Mouse (Mus musculus) small intestine, adult 2 months (tissue): Measurements from ENCODE around the gene Schip1.

Experiments used
- CTCF ChIP-seq: fragments of 200-500 bp; IDR thresholded peaks from 2 replicates; pipeline ENCODE4 v1.5.1; 2012; ENCODE audit warnings: low read depth, mild to moderate bottlenecking, control low read depth, inconsistent platforms, low read length, moderate library complexity, mixed read lengths; ENCODE audit not compliant: insufficient replicate concordance, insufficient read length; ENCODE audit errors: extremely low read depth
- POLR2A ChIP-seq: fragments of 200-500 bp; IDR thresholded peaks from 2 replicates; pipeline ENCODE4 v1.6.1; 2012; ENCODE audit warnings: low read depth, mild to moderate bottlenecking, control low read depth, inconsistent platforms, low read length, moderate library complexity

DNA sequence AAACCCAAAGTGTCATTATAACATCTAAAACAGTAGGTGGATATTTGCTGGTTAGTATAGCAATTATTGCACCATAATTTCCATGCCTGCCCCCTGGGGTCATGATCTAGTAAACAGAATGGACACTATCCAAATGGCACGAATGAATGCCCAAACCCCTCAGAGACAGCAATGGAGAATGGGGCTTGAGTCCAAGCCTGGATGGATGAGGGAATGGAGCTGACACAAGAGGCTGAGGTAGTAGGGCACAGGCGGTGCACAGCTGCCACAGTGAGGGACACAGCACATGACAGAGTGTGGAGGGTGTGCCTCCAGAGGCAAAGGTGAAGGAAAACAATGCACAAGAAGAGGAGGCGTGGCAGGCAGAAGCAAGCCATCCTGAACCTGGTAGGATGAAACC lies 207.3 kb downstream of the Schip1 start:
- TF ChIP-seq CTCF: no peak
- no peak for TF ChIP-seq POLR2A
